12 mouse cellular contexts compared by ENCODE assay signal in the genomic region with DNA sequence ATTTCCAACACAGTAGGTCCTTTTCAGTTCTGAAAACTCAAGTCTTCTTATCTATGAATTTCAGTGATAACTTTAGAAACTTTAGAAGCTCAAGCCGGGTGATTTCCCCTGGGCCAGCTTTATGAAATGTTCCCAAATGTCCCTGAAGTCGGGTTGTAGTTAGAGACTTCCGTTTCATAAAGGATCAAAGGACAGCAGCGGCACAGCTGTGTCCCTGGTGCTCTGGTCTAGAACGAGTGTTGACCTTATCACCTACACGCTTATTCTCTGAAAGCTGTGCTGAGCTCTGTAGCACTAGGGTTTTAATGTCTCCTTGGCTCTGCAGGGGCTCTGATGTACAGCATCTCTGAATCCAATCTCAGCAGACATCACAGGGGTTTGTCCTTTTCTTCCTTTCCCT.
"Had no signal": no experiment of that assay in that cellular context is flagged by ENCODE, and none has a peak within 500 bp of the region (broad histone marks: within the 10 kb centered on the region; RNA-seq: fewer than 3 reads in every experiment).

No protein-coding gene starts in this region.

- H3K27me3 ChIP-seq: midbrain, embryonic 13.5 days; neural tube, embryonic 12.5 days had no signal

- H3K9me3 ChIP-seq: midbrain, embryonic 13.5 days; neural tube, embryonic 12.5 days had no signal

- H3K27ac ChIP-seq: liver, embryonic 14.5 days; midbrain, embryonic 13.5 days; neural tube, embryonic 12.5 days; stomach, postnatal 0 days had no signal

- ATAC-seq: inflammation-experienced regulatory T-cells, adult 6 months; intestine, postnatal 0 days; midbrain, embryonic 13.5 days had no signal

- H3K9ac ChIP-seq: liver, embryonic 14.5 days; midbrain, embryonic 13.5 days; neural tube, embryonic 12.5 days had no signal

- DNase-seq: kidney, adult 9 months; kidney, postnatal 10 days; lung, adult 2 months; lung, postnatal 36 days; thymus, postnatal 4 days had no signal

- H3K4me2 ChIP-seq: midbrain, embryonic 13.5 days; neural tube, embryonic 12.5 days had no signal

- H3K4me3 ChIP-seq: midbrain, embryonic 13.5 days; myocyte; neural tube, embryonic 12.5 days had no signal
